Mouse (Mus musculus) ovary, postnatal 14 days (tissue): ENCODE results near the gene Ptges3l.
"Not testable (repeated sequence)": the region's sequence is repeated elsewhere in the genome, so short reads cannot be mapped to it uniquely, and the experiment has no call there.

Source experiments
- DNase-seq: peaks from one replicate; pipeline ENCODE4 v3.0.0; 2022; ENCODE audit warnings: low spot score

Gene Ptges3l

GRCm38 (mm10) chr11:101420148-101420547 lies 5.0 kb downstream of the Ptges3l start:
- no peak for DNase-seq

- DNase-seq: no peak
Observed at GRCm38 (mm10) chr11:101419610-101420009, 5.5 kb downstream of the Ptges3l start.

- DNase-seq: no peak
Observed at GRCm38 (mm10) chr11:101418991-101419390, 6.1 kb downstream of the Ptges3l start.

- peak; percentile 88 for DNase-seq
Observed at GRCm38 (mm10) chr11:101417101-101417855, 7.9 kb downstream of the Ptges3l start, which contains the start of gene Aarsd1. Aarsd1 (minus strand) TSS chr11:101417615.

GRCm38 (mm10) chr11:101416433-101417100 lies 8.6 kb downstream of the Ptges3l start:
- no peak for DNase-seq

- DNase-seq: no peak
Observed at GRCm38 (mm10) chr11:101415306-101415705, 9.8 kb downstream of the Ptges3l start.

- DNase-seq: peak; percentile 74
Observed at GRCm38 (mm10) chr11:101395110-101395509, 30.0 kb downstream of the Ptges3l start.

- no peak for DNase-seq
Observed at GRCm38 (mm10) chr11:101381817-101382216, 43.3 kb downstream of the Ptges3l start.

- no peak for DNase-seq
Observed at GRCm38 (mm10) chr11:101378926-101379325, 46.2 kb downstream of the Ptges3l start.

GRCm38 (mm10) chr11:101378196-101378595 lies 46.9 kb downstream of the Ptges3l start:
- DNase-seq: not testable (repeated sequence)

GRCm38 (mm10) chr11:101374421-101374938 lies 50.7 kb downstream of the Ptges3l start:
- no peak for DNase-seq

- DNase-seq: no peak
Observed at GRCm38 (mm10) chr11:101370141-101370540, 55.0 kb downstream of the Ptges3l start.
